Mouse (Mus musculus): ENCODE results near the gene Tmem91. TPM values are rescaled to one million over a fixed set of nuclear protein-coding genes. Genes with fewer than 3 reads are reported as not detected.

Gene Tmem91
- polyA plus RNA-seq, 1 experiment, result 2.9 TPM

DNA sequence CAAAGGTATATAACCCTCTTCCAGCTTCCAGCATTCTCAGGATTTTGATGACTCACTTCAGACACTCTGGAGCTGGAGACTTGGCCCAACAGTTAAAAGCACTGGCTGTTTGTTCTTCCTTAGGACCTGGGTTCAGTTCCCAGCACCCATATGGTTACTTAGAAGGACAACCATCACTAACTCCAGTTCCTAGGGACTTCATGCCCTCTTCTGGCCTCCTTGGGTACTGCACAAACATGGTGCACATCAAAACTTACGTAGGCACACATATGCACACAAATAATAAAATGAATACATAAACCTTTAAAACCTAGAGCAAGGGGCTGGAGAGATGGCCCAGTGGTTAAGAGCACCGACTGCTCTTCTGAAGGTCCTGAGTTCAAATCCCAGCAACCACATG is 27.4 kb upstream of the Tmem91 start:
- peaks cover 52% of the 10 kb centered on the region for H3K36me3 ChIP-seq (ENCODE audit: control insufficient read depth, insufficient read depth, low read length)
- 100% methylated on average over 2 of the region's 2 CpGs for WGBS
- H3K27me3 ChIP-seq (ENCODE audit: control insufficient read depth, insufficient read depth, low read length), result no peaks in the 10 kb centered on the region
- H3K4me3 ChIP-seq (ENCODE audit: control insufficient read depth, insufficient read depth, low read length), result no peak overlapping the region
- 0 out of 2 replicates have a peak, but pooled peaks cover 3% of the 10 kb centered on the region for H3K4me1 ChIP-seq (replicated peaks; ENCODE audit: control insufficient read depth, insufficient read depth, low read length)
- H3K27ac ChIP-seq (ENCODE audit: control insufficient read depth, insufficient read depth, low read length), result no peak overlapping the region
- TF ChIP-seq POLR2A (IDR thresholded peaks at IDR 0.05; ENCODE audit: control insufficient read depth, extremely low read depth, insufficient read depth, low read length, poor library complexity), result no peak
- no peak for TF ChIP-seq CTCF (IDR thresholded peaks at IDR 0.05; ENCODE audit: borderline replicate concordance, control insufficient read depth, extremely low read depth, insufficient read depth, low read length, poor library complexity)
- DNase-seq, result no peak

DNA sequence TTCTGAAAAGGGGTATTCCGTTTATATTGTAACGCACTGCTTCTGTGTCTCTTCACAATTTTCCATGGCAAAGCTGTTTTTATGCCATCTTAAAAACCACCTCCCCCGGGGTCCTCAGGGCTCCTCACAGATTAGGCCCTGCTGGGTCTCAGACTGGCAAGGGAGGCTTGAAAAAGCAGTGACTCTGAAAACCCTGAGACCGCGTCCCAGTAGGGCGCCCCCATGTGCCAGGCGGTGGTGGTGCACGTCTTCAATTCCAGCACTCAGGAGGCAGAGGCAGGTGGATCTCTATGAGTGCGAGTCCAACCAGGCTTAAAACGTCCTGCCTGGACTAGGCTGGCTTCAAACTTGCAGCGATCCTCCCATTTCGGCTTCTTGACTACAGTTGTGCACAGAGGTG is 25.8 kb upstream of the Tmem91 start:
- peaks cover 64% of the 10 kb centered on the region for H3K36me3 ChIP-seq (ENCODE audit: control insufficient read depth, insufficient read depth, low read length)
- 0 out of 2 replicates have a peak, but pooled peaks cover 3% of the 10 kb centered on the region for H3K4me1 ChIP-seq (replicated peaks; ENCODE audit: control insufficient read depth, insufficient read depth, low read length)
- TF ChIP-seq CTCF (IDR thresholded peaks at IDR 0.05; ENCODE audit: borderline replicate concordance, control insufficient read depth, extremely low read depth, insufficient read depth, low read length, poor library complexity), result peak; percentile 67; the same call in 1 of the 2 replicates
- TF ChIP-seq POLR2A (IDR thresholded peaks at IDR 0.05; ENCODE audit: control insufficient read depth, extremely low read depth, insufficient read depth, low read length, poor library complexity), result no peak
- WGBS, result 96% methylated on average over 12 of the region's 12 CpGs
- H3K27ac ChIP-seq (ENCODE audit: control insufficient read depth, insufficient read depth, low read length), result no peak overlapping the region
- no peak overlapping the region for H3K4me3 ChIP-seq (ENCODE audit: control insufficient read depth, insufficient read depth, low read length)
- H3K27me3 ChIP-seq (ENCODE audit: control insufficient read depth, insufficient read depth, low read length), result no peaks in the 10 kb centered on the region
- no peak for DNase-seq

DNA sequence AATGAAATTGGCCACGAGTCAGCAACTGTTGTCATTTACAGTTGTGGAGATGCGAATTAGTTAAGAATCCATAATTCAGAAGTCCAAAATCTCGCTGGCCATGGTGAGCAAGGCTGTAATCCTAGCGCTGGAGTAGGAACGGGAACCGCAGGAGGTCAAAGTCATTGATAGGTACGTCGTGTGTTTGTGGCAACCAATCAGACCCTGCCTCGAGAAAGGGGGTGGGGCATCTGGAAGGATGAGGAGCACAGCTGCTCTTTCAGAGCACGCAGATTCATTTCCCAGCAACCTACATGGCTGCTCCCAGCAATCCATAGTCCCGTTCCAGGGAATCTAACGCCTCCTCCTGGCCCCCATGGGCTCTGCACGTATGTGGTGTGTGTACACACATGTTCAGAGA is 24.9 kb upstream of the Tmem91 start:
- 95% methylated on average over 13 of the region's 13 CpGs for WGBS
- no peak for DNase-seq
- H3K27me3 ChIP-seq (ENCODE audit: control insufficient read depth, insufficient read depth, low read length), result no peaks in the 10 kb centered on the region
- H3K27ac ChIP-seq (ENCODE audit: control insufficient read depth, insufficient read depth, low read length), result no peak overlapping the region
- no peaks in the 10 kb centered on the region for H3K4me1 ChIP-seq (replicated peaks; ENCODE audit: control insufficient read depth, insufficient read depth, low read length)
- H3K4me3 ChIP-seq (ENCODE audit: control insufficient read depth, insufficient read depth, low read length), result no peak overlapping the region
- peaks cover 66% of the 10 kb centered on the region for H3K36me3 ChIP-seq (ENCODE audit: control insufficient read depth, insufficient read depth, low read length)
- TF ChIP-seq POLR2A (IDR thresholded peaks at IDR 0.05; ENCODE audit: control insufficient read depth, extremely low read depth, insufficient read depth, low read length, poor library complexity), result no peak
- TF ChIP-seq CTCF (IDR thresholded peaks at IDR 0.05; ENCODE audit: borderline replicate concordance, control insufficient read depth, extremely low read depth, insufficient read depth, low read length, poor library complexity), result no peak

DNA sequence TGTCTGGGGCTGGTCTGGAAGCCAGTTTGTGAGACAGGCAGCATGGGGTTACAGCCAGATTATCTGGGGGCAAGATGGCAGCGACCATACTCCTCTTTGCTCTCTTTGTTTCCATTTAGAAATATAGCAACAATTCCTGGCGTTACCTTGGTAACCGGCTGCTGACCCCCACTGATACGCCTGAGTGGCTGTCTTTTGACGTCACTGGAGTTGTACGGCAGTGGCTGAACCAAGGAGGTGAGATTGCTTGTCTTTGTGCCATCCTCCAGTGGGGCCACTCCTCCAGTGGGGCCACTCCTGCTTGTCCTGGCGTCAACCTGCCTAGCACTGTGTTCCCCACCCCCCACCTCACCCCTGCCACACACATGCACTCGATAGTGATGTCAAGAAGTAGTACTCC is 19.1 kb upstream of the Tmem91 start:
- 96% methylated on average over 8 of the region's 8 CpGs for WGBS

DNA sequence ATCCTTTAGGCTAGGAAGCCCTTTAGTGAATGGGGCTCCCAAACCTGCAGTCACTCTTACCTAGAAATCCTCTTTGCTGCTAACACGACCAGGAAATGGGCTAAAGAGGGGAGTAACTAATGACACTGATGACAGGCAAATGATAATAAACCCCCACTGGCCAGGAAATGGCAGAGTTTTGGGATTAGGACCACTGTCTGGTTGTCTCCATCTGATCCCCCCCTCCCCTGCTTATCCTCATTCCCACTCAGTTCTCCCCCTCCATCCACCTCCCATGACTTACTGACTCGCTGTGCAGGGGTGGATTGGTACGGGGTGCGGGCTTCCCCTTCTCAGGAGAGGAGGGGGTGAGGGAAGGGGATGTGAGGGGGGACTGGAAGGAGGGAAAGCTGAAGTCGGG is 15.1 kb upstream of the Tmem91 start:
- Histone ChIP-seq H3K27ac (ENCODE audit: control insufficient read depth, insufficient read depth, low read length) (peak overlapping the region; percentile 64), H3K27me3 (ENCODE audit: control insufficient read depth, insufficient read depth, low read length) (no peaks in the 10 kb centered on the region), H3K4me1 (replicated peaks; ENCODE audit: control insufficient read depth, insufficient read depth, low read length) (peaks cover 28% of the 10 kb centered on the region), H3K4me3 (ENCODE audit: control insufficient read depth, insufficient read depth, low read length) (peak overlapping the region; percentile 82), H3K36me3 (ENCODE audit: control insufficient read depth, insufficient read depth, low read length) (peaks cover 27% of the 10 kb centered on the region)
- DNase-seq, result no peak
- WGBS, result 60% methylated on average over 5 of the region's 5 CpGs
- TF ChIP-seq POLR2A (IDR thresholded peaks at IDR 0.05; ENCODE audit: control insufficient read depth, extremely low read depth, insufficient read depth, low read length, poor library complexity) (no peak), CTCF (IDR thresholded peaks at IDR 0.05; ENCODE audit: borderline replicate concordance, control insufficient read depth, extremely low read depth, insufficient read depth, low read length, poor library complexity) (no peak)

More for the DNA sequence above, 19.1 kb upstream of the Tmem91 start:
- TF ChIP-seq CTCF (IDR thresholded peaks at IDR 0.05; ENCODE audit: borderline replicate concordance, control insufficient read depth, extremely low read depth, insufficient read depth, low read length, poor library complexity) (no peak), POLR2A (IDR thresholded peaks at IDR 0.05; ENCODE audit: control insufficient read depth, extremely low read depth, insufficient read depth, low read length, poor library complexity) (no peak)
- H3K27me3 ChIP-seq (ENCODE audit: control insufficient read depth, insufficient read depth, low read length), result no peaks in the 10 kb centered on the region
- H3K4me3 ChIP-seq (ENCODE audit: control insufficient read depth, insufficient read depth, low read length), result no peak overlapping the region
- peaks cover 54% of the 10 kb centered on the region for H3K36me3 ChIP-seq (ENCODE audit: control insufficient read depth, insufficient read depth, low read length)
- H3K27ac ChIP-seq (ENCODE audit: control insufficient read depth, insufficient read depth, low read length), result no peak overlapping the region
- DNase-seq, result no peak
- peaks cover 11% of the 10 kb centered on the region for H3K4me1 ChIP-seq (replicated peaks; ENCODE audit: control insufficient read depth, insufficient read depth, low read length)

DNA sequence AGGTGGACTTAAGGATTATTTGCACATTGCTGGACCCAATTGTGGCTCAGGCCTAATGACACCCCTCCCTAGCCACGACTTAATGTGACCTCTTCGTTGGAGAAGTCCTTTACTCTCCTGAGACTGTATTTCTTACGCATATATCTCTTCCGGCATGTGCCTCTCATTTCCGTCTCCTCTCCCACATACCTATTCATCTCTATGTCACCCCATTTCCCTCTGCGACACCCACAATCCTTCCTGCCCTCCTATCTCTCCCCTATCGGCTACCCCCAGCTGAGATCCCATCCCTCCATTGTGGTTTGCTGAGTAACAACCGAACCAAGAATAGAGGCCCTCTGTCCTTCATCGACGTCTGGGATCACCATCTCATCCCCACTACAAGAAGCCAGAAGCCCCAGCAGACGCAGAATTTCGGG is 14.6 kb upstream of the Tmem91 start:
- Histone ChIP-seq H3K36me3 (ENCODE audit: control insufficient read depth, insufficient read depth, low read length) (peaks cover 23% of the 10 kb centered on the region), H3K27ac (ENCODE audit: control insufficient read depth, insufficient read depth, low read length) (peak overlapping the region; percentile 64), H3K4me3 (ENCODE audit: control insufficient read depth, insufficient read depth, low read length) (peak overlapping the region; percentile 82), H3K4me1 (replicated peaks; ENCODE audit: control insufficient read depth, insufficient read depth, low read length) (peaks cover 32% of the 10 kb centered on the region), H3K27me3 (ENCODE audit: control insufficient read depth, insufficient read depth, low read length) (no peaks in the 10 kb centered on the region)
- DNase-seq, result no peak
- no peak for TF ChIP-seq CTCF (IDR thresholded peaks at IDR 0.05; ENCODE audit: borderline replicate concordance, control insufficient read depth, extremely low read depth, insufficient read depth, low read length, poor library complexity)
- TF ChIP-seq POLR2A (IDR thresholded peaks at IDR 0.05; ENCODE audit: control insufficient read depth, extremely low read depth, insufficient read depth, low read length, poor library complexity), result no peak
- WGBS, result 4% methylated on average over 12 of the region's 12 CpGs
